Mouse (Mus musculus) liver, adult 2 months (tissue): ENCODE measurements around the gene Gnb3.

Experiments used
- CTCF ChIP-seq: fragments of 200-500 bp; IDR thresholded peaks from 2 replicates; pipeline ENCODE4 v1.5.1; 2011; ENCODE audit warnings: low read depth, low read length, control low read depth
- POLR2A ChIP-seq: fragments of 200-500 bp; IDR thresholded peaks from 2 replicates; pipeline ENCODE4 v1.6.1; 2011; ENCODE audit warnings: low read length, control low read depth; ENCODE audit not compliant: insufficient read depth; ENCODE audit errors: extremely low read depth

GRCm38 (mm10) chr6:124809052-124809774, 30.9 kb downstream of the Gnb3 start:
- peak; percentile 87 for TF ChIP-seq CTCF
- 0 out of 2 replicates have a peak, but pooled peaks have one; percentile 44 for TF ChIP-seq POLR2A
